Mouse (Mus musculus) heart, embryonic 11.5 days (tissue): ENCODE measurements around the gene Gm20458. TPM values are rescaled to one million over a fixed set of nuclear protein-coding genes. Genes with fewer than 3 reads are reported as not detected.

Experiments used
- ATAC-seq: fragments of 200-750 bp; cut with Nextera tagmentation; replicated peaks from 2 replicates; pipeline ENCODE4 v1.8.0; 2017; ENCODE audit warnings: moderate library complexity; ENCODE audit not compliant: insufficient number of reproducible peaks, low FRiP score, low TSS enrichment
- H3K27ac ChIP-seq: fragments of 300-500 bp; sonication (generic); 2 replicates; pipeline ENCODE4 v1.5.1; 2014; ENCODE audit warnings: mild to moderate bottlenecking, low read depth, low read length
- H3K27me3 ChIP-seq: fragments of 300-500 bp; sonication (generic); 2 replicates; pipeline ENCODE4 v1.6.1; 2014; ENCODE audit warnings: mild to moderate bottlenecking, low read length, mixed read lengths; ENCODE audit not compliant: control insufficient read depth, insufficient read depth
- H3K36me3 ChIP-seq: fragments of 300-500 bp; sonication (generic); 2 replicates; pipeline ENCODE4 v1.6.1; 2014; ENCODE audit warnings: mild to moderate bottlenecking, low read length, moderate library complexity, mixed read lengths; ENCODE audit not compliant: control insufficient read depth, insufficient read depth
- H3K4me1 ChIP-seq: fragments of 300-500 bp; sonication (generic); 2 replicates; pipeline ENCODE4 v1.6.1; 2014; ENCODE audit warnings: low read length; ENCODE audit not compliant: control insufficient read depth, insufficient read depth
- H3K4me2 ChIP-seq: fragments of 300-500 bp; sonication (generic); 2 replicates; pipeline ENCODE4 v1.6.1; 2014; ENCODE audit warnings: mild to moderate bottlenecking, moderate library complexity
- H3K4me3 ChIP-seq: fragments of 300-500 bp; sonication (generic); 2 replicates; pipeline ENCODE4 v1.5.1; 2014; ENCODE audit warnings: low read depth, low read length
- H3K9ac ChIP-seq: fragments of 300-500 bp; sonication (generic); 2 replicates; pipeline ENCODE4 v1.6.1; 2014; ENCODE audit warnings: mild to moderate bottlenecking, low read depth, low read length, moderate library complexity
- H3K9me3 ChIP-seq: fragments of 300-500 bp; sonication (generic); replicated peaks from 2 replicates; pipeline ENCODE4 v1.6.1; 2016; ENCODE audit warnings: low read length; ENCODE audit not compliant: control insufficient read depth
- WGBS: fragments of 180-500 bp; shearing (Covaris S2); extraction: QIAGEN DNeasy Blood & Tissue Kit; methylation state at CpG from one replicate; pipeline ENCODE4 v1.1.7; 2014; ENCODE audit not compliant: insufficient replicate concordance; 5-methylcytosine and 5-hydroxymethylcytosine counted together
- polyA plus RNA-seq: library from polyadenylated mRNA; unstranded; fragments of >200 nt; fragmentation: Nextera tagmentation; extraction: Ambion mirVana; gene quantifications from 2 replicates; pipeline ENCODE4 v1.2.1, GENCODE M21; 2014

Gene Gm20458
- polyA plus RNA-seq, 1 experiment from 2014 or later: 8.4 TPM

DNA sequence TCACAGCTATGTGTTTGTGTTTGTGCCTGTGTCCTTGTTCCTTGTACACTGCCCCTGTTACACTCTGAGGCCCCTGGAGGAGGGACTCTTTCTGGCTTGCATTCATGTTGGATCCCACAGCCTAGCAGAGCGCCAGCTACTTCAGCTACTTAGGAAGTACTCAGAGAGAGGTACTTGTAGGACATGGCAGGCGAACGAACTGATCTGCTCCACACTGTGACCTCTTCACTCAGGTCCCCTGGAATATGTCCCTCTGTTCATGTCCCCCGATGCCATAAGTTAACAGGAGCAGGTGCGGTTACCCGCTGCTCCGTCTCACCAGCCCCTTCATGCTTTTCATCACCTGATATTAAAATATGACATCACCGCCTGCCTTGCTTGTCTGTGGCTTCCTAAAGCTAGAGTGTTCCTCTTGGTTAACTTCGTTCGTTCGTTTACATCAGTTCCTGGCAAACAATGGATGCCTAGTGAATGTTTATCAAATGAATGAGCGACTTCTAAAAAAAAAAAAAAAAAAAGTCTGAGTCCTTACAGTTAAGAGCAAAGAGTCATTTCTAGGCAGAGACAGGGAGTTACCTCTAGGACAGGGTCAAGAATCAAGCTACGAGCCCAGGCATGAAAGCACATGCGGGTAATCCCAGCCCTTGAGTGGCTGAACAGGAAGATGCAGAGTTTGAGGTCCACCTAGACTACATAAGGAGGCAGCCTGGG lies 7.6 kb upstream of the Gm20458 start:
- H3K4me1 ChIP-seq: peaks cover 27% of the 10 kb centered on the region
- no peak overlapping the region for H3K4me2 ChIP-seq
- no peak overlapping the region for H3K9ac ChIP-seq
- no peak for ATAC-seq
- no peaks in the 10 kb centered on the region for H3K9me3 ChIP-seq
- H3K36me3 ChIP-seq: no peaks in the 10 kb centered on the region
- WGBS: 46% methylated on average over 14 of the region's 14 CpGs
- no peak overlapping the region for H3K4me3 ChIP-seq
- H3K27ac ChIP-seq: 0 out of 2 replicates have a peak overlapping the region, but pooled peaks have one; percentile 24
- H3K27me3 ChIP-seq: no peaks in the 10 kb centered on the region

DNA sequence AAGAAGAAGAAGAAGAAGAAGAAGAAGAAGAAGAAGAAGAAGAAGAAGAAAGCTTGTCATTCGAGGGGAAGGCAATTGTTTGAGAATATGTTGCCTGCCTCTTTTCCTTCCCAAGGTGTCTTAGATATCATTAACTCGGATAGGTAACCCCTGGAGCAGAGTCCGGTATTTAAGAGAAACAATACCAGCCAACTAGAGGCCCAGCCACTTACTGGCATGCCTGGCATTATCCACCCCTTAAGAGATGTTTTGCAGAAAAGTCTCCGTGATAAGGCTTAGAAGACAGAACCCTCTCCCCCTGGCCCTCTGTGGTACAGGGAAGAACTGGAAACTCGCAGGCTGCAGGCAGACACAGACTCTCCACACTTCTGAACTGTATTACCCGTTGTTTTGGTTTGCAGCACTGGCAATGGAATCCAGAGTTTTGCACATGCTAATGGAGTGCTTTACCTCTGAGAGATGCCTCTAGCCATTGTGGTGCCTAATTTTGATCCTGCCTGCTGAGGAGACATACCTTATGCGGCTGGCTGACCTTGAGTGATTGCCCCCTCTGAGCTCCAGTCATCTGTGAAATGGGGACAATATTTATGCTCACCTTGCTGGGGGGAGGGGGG lies 6.8 kb upstream of the Gm20458 start:
- H3K36me3 ChIP-seq: no peaks in the 10 kb centered on the region
- H3K4me3 ChIP-seq: no peak overlapping the region
- H3K9me3 ChIP-seq: no peaks in the 10 kb centered on the region
- peaks cover 24% of the 10 kb centered on the region for H3K4me1 ChIP-seq
- H3K4me2 ChIP-seq: no peak overlapping the region
- no peak for ATAC-seq
- H3K27me3 ChIP-seq: no peaks in the 10 kb centered on the region
- no peak overlapping the region for H3K27ac ChIP-seq
- WGBS: 59% methylated on average over 7 of the region's 7 CpGs
- H3K9ac ChIP-seq: no peak overlapping the region

DNA sequence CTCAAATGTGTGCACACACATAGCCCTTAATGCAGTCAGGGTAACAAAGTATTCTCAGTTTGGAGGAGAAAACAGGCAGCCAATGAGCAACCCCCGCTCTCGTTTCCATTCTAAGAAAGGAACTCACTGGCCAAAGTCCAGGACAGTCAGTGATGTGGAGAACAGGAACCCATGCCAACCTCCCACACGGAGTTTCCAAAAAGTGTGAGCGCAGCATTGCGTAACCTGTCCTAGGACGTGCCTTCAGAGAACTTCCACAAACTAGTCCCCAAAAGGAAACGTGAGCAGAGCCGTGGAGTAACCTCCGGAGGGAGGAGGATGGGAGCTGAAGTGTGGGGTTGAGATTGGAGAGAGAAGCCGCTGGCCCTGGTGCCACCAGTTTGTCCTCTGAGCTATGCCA lies 5.9 kb upstream of the Gm20458 start:
- no peak overlapping the region for H3K27ac ChIP-seq
- peaks cover 21% of the 10 kb centered on the region for H3K4me1 ChIP-seq
- no peak overlapping the region for H3K4me2 ChIP-seq
- ATAC-seq: no peak
- H3K9me3 ChIP-seq: no peaks in the 10 kb centered on the region
- no peak overlapping the region for H3K9ac ChIP-seq
- 64% methylated on average over 10 of the region's 10 CpGs for WGBS
- H3K27me3 ChIP-seq: no peaks in the 10 kb centered on the region
- no peaks in the 10 kb centered on the region for H3K36me3 ChIP-seq
- H3K4me3 ChIP-seq: no peak overlapping the region

- no peaks in the 10 kb centered on the region for H3K27me3 ChIP-seq
- no peak overlapping the region for H3K27ac ChIP-seq
- no peaks in the 10 kb centered on the region for H3K9me3 ChIP-seq
- no peak overlapping the region for H3K9ac ChIP-seq
- no peak overlapping the region for H3K4me2 ChIP-seq
- WGBS: 65% methylated on average over 6 of the region's 6 CpGs
- ATAC-seq: no peak
- no peaks in the 10 kb centered on the region for H3K36me3 ChIP-seq
- no peak overlapping the region for H3K4me3 ChIP-seq
- peaks cover 21% of the 10 kb centered on the region for H3K4me1 ChIP-seq
Measured at GRCm38 (mm10) chr2:164455421-164456190, 5.2 kb upstream of the Gm20458 start.

GRCm38 (mm10) chr2:164456413-164456812 lies 4.4 kb upstream of the Gm20458 start:
- Histone ChIP-seq H3K4me3 (no peak overlapping the region), H3K4me1 (peaks cover 21% of the 10 kb centered on the region)
- 80% methylated on average over 1 of the region's 1 CpGs for WGBS

GRCm38 (mm10) chr2:164456864-164457300 lies 3.9 kb upstream of the Gm20458 start, which contains the start of gene Sys1:
TSS of gene Sys1 (plus strand) at chr2:164456964.
- H3K27ac ChIP-seq: no peak within 1 kb of the TSS
- H3K4me2 ChIP-seq: peak within 1 kb of the TSS; percentile 52
- ATAC-seq: no peak
- peak within 1 kb of the TSS; percentile 8; the same call in 1 of the 2 replicates for H3K4me3 ChIP-seq
- no peaks in the 10 kb centered on the region for H3K36me3 ChIP-seq
- no peaks in the 10 kb centered on the region for H3K27me3 ChIP-seq
- H3K9ac ChIP-seq: peak within 1 kb of the TSS; percentile 39
- H3K9me3 ChIP-seq: no peaks in the 10 kb centered on the region
- under 1% methylated on average over 7 of the region's 7 CpGs for WGBS
- peaks cover 25% of the 10 kb centered on the region for H3K4me1 ChIP-seq

More at GRCm38 (mm10) chr2:164456413-164456812, 4.4 kb upstream of the Gm20458 start:
- Histone ChIP-seq H3K27me3 (no peaks in the 10 kb centered on the region), H3K36me3 (no peaks in the 10 kb centered on the region), H3K9ac (no peak overlapping the region), H3K9me3 (no peaks in the 10 kb centered on the region), H3K4me2 (peak overlapping the region; percentile 52; the same call in 1 of the 2 replicates), H3K27ac (no peak overlapping the region)
- no peak for ATAC-seq

GRCm38 (mm10) chr2:164457942-164458341 lies 2.8 kb upstream of the Gm20458 start:
- no peaks in the 10 kb centered on the region for H3K36me3 ChIP-seq
- H3K9ac ChIP-seq: no peak overlapping the region
- peaks cover 22% of the 10 kb centered on the region for H3K4me1 ChIP-seq
- H3K4me2 ChIP-seq: no peak overlapping the region
- H3K9me3 ChIP-seq: no peaks in the 10 kb centered on the region
- ATAC-seq: no peak
- no peak overlapping the region for H3K27ac ChIP-seq
- no peak overlapping the region for H3K4me3 ChIP-seq
- no peaks in the 10 kb centered on the region for H3K27me3 ChIP-seq
- WGBS: 59% methylated on average over 7 of the region's 7 CpGs

GRCm38 (mm10) chr2:164458535-164458934 lies 2.2 kb upstream of the Gm20458 start:
- Histone ChIP-seq H3K9ac (no peak overlapping the region), H3K4me3 (no peak overlapping the region), H3K9me3 (no peaks in the 10 kb centered on the region), H3K27me3 (no peaks in the 10 kb centered on the region), H3K4me2 (no peak overlapping the region), H3K36me3 (no peaks in the 10 kb centered on the region), H3K27ac (no peak overlapping the region), H3K4me1 (peaks cover 21% of the 10 kb centered on the region)
- ATAC-seq: no peak
- WGBS: 82% methylated on average over 8 of the region's 8 CpGs
